Comparison of ENCODE assay signal across 1 mouse cellular context in the genomic region with DNA sequence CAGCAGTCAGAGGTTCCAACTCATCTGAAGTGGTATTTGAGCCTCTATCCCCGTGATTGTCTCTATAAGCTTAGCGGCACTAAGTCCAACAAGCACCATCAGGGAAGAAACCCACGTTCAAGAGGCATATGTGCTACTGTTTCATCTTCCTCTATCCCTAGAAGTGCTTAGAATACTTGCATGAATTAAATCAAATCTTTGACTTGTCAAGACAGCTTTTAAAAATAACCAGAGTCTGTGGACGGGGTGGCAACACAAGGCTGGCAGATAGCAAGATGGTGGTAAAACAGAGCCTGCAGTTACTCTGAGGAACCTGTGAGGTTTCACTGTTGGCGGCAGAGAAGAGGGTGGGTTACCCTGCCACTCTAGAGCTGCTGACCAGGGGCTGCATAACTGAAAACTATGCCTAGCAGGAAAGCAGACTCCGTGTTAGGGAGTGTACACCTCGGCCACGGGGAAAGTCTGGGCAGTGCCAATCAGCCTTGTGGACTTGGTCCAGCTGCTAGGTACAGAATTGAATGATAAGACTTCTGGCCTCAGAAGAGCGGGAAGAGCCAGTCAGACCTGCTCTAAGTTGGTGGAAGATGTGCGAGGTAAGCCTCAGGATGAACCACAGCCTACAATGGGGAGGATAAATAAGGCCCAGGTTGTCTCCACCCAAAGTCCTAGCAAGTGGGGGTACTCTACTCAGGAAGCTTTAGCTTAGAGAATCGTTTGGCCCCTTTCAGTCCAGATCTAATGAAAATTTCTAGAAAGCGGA.
TF ChIP-seq lines count a peak whose summit lies in the region.

No protein-coding gene starts in this region.

TF ChIP-seq in MEL, 35 proteins besides CTCF, POLR2A, EP300 and RAD21 (continued from another document):
- TF ChIP-seq MAZ (IDR thresholded peaks at IDR 0.05; ENCODE audit: low read depth, low read length): peak; percentile 64; the same call in 1 of the 2 replicates
- TF ChIP-seq USF1 (IDR thresholded peaks at IDR 0.05; ENCODE audit: low read depth, low read length): no peak
- TF ChIP-seq TAL1 (IDR thresholded peaks at IDR 0.05; ENCODE audit: low read length): peak; percentile 68
- peak; percentile 89 for TF ChIP-seq TCF12 (IDR thresholded peaks at IDR 0.05; ENCODE audit: low read depth, low read length)
- TF ChIP-seq RCOR1 (IDR thresholded peaks at IDR 0.05; ENCODE audit: low read depth, low read length): peak; percentile 47
- TF ChIP-seq ZKSCAN1 (IDR thresholded peaks at IDR 0.05; ENCODE audit: low read depth, low read length): no peak
- peak; percentile 17; the same call in 1 of the 2 replicates for TF ChIP-seq BHLHE40 (IDR thresholded peaks at IDR 0.05; ENCODE audit: borderline replicate concordance, low read depth, low read length)
TF ChIP-seq in MEL: peak in this region for 8.
